Mouse (Mus musculus) kidney, adult 2 months (tissue): ENCODE data around the gene Slc51a.

Experiments used
- CTCF ChIP-seq: fragments of 200-500 bp; conservative IDR thresholded peaks from 2 replicates; pipeline ENCODE4 v1.5.1; 2011; ENCODE audit warnings: low read depth, mild to moderate bottlenecking, control low read depth, low read length, moderate library complexity, mixed read lengths; ENCODE audit not compliant: insufficient read depth, insufficient read length
- POLR2A ChIP-seq: fragments of 200-500 bp; IDR thresholded peaks from one replicate; pipeline ENCODE4 v1.6.1; 2011; ENCODE audit warnings: low read depth, low read length, control low read depth

DNA sequence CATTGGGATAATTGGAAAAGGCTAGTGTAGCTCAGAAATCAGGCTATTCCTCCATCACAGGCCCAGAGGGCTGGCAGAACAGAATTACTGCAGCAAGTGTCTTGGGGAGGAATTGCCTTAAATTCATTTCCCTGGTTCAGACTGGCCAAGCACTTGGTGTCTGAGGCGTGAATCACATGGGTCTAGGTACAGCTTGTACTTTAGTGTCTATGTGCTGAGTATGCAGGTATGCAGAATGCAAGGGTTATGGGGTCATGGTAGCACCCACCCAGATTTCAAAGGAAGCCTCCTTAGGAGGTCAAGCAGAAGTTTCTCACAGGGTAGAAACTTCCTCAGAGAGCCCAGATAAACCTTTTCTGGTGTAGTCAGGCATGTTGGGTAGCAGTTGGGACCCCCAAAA is 42.1 kb downstream of the Slc51a start:
- no peak for TF ChIP-seq CTCF
- no peak for TF ChIP-seq POLR2A
